Mouse (Mus musculus): Measurements from ENCODE around the gene Alkbh2. TPM values are rescaled to one million over a fixed set of nuclear protein-coding genes. Genes with fewer than 3 reads are reported as not detected.

Alkbh2 gene
- 6.4 and 9.1 TPM in 2 replicates for polyA plus RNA-seq (2015; fragmentation: Nextera tagmentation; extraction: Ambion mirVana)

GRCm38 (mm10) chr5:114127374-114128349 is at the start of gene Alkbh2:
Gene Alkbh2 (minus strand): TSS chr5:114128218.
- peak; percentile 43; the same call in 1 of the 2 replicates for ATAC-seq (ENCODE audit: extremely low read depth, insufficient number of reproducible peaks, low FRiP score, low TSS enrichment)
- Histone ChIP-seq H3K9ac (peak within 1 kb of the TSS; percentile 89), H3K4me3 (peak within 1 kb of the TSS; percentile 79), H3K36me3 (peaks cover 35% of the 10 kb centered on the region), H3K27ac (replicated peaks) (peak within 1 kb of the TSS; percentile 95), H3K4me2 (peak within 1 kb of the TSS; percentile 99), H3K27me3 (replicated peaks) (no peaks in the 10 kb centered on the region), H3K4me1 (peaks cover 23% of the 10 kb centered on the region), H3K9me3 (no peaks in the 10 kb centered on the region)
- under 1% methylated on average over 69 of the region's 69 CpGs for WGBS

- 68% methylated on average over 8 of the region's 8 CpGs for WGBS
- Histone ChIP-seq H3K36me3 (0 out of 2 replicates have a peak, but pooled peaks cover 4% of the 10 kb centered on the region), H3K4me3 (peak overlapping the region; percentile 63), H3K9ac (peak overlapping the region; percentile 81), H3K4me1 (peaks cover 35% of the 10 kb centered on the region), H3K9me3 (no peaks in the 10 kb centered on the region), H3K27me3 (replicated peaks) (no peaks in the 10 kb centered on the region), H3K4me2 (peak overlapping the region; percentile 78), H3K27ac (replicated peaks) (peak overlapping the region; percentile 85)
- ATAC-seq (ENCODE audit: extremely low read depth, insufficient number of reproducible peaks, low FRiP score, low TSS enrichment), result no peak
These were observed 48.8 kb upstream of the Alkbh2 start for GRCm38 (mm10) chr5:114176548-114177400.

- Histone ChIP-seq H3K9ac (peak overlapping the region; percentile 81), H3K9me3 (no peaks in the 10 kb centered on the region), H3K4me1 (peaks cover 35% of the 10 kb centered on the region), H3K27me3 (replicated peaks) (no peaks in the 10 kb centered on the region), H3K4me3 (peak overlapping the region; percentile 63), H3K4me2 (peak overlapping the region; percentile 78), H3K36me3 (0 out of 2 replicates have a peak, but pooled peaks cover 4% of the 10 kb centered on the region), H3K27ac (replicated peaks) (peak overlapping the region; percentile 85)
- peak; percentile 94 for ATAC-seq (ENCODE audit: extremely low read depth, insufficient number of reproducible peaks, low FRiP score, low TSS enrichment)
- under 1% methylated on average over 26 of the region's 26 CpGs for WGBS
These were observed 47.7 kb upstream of the Alkbh2 start for GRCm38 (mm10) chr5:114175596-114176171.

- Histone ChIP-seq H3K27ac (replicated peaks) (peak overlapping the region; percentile 85), H3K4me2 (peak overlapping the region; percentile 78), H3K36me3 (0 out of 2 replicates have a peak, but pooled peaks cover 4% of the 10 kb centered on the region), H3K9me3 (no peaks in the 10 kb centered on the region), H3K4me3 (peak overlapping the region; percentile 29), H3K9ac (peak overlapping the region; percentile 58; the same call in 1 of the 2 replicates), H3K4me1 (peaks cover 35% of the 10 kb centered on the region), H3K27me3 (replicated peaks) (no peaks in the 10 kb centered on the region)
- WGBS, result 13% methylated on average over 16 of the region's 16 CpGs
- no peak for ATAC-seq (ENCODE audit: extremely low read depth, insufficient number of reproducible peaks, low FRiP score, low TSS enrichment)
These were observed 46.6 kb upstream of the Alkbh2 start for GRCm38 (mm10) chr5:114174639-114175038.

- Histone ChIP-seq H3K27me3 (replicated peaks) (no peaks in the 10 kb centered on the region), H3K27ac (replicated peaks) (peak overlapping the region; percentile 85), H3K9me3 (no peaks in the 10 kb centered on the region), H3K4me3 (peak overlapping the region; percentile 29), H3K9ac (peak overlapping the region; percentile 58; the same call in 1 of the 2 replicates), H3K4me2 (peak overlapping the region; percentile 78), H3K4me1 (peaks cover 35% of the 10 kb centered on the region), H3K36me3 (0 out of 2 replicates have a peak, but pooled peaks cover 4% of the 10 kb centered on the region)
- ATAC-seq (ENCODE audit: extremely low read depth, insufficient number of reproducible peaks, low FRiP score, low TSS enrichment), result no peak
- WGBS, result 12% methylated on average over 13 of the region's 16 CpGs
These were observed 46.0 kb upstream of the Alkbh2 start for GRCm38 (mm10) chr5:114173877-114174581.

- H3K27me3 ChIP-seq (replicated peaks), result no peaks in the 10 kb centered on the region
- no peak overlapping the region for H3K4me3 ChIP-seq
- no peak overlapping the region for H3K9ac ChIP-seq
- ATAC-seq (ENCODE audit: extremely low read depth, insufficient number of reproducible peaks, low FRiP score, low TSS enrichment), result no peak
- H3K9me3 ChIP-seq, result no peaks in the 10 kb centered on the region
- WGBS, result 67% methylated on average over 7 of the region's 7 CpGs
- peak overlapping the region; percentile 85 for H3K27ac ChIP-seq (replicated peaks)
- peaks cover 7% of the 10 kb centered on the region; the same call in 1 of the 2 replicates for H3K36me3 ChIP-seq
- peaks cover 35% of the 10 kb centered on the region for H3K4me1 ChIP-seq
- H3K4me2 ChIP-seq, result peak overlapping the region; percentile 78; the same call in 1 of the 2 replicates
These were observed 45.4 kb upstream of the Alkbh2 start for GRCm38 (mm10) chr5:114173458-114173857.

- no peak for ATAC-seq (ENCODE audit: extremely low read depth, insufficient number of reproducible peaks, low FRiP score, low TSS enrichment)
- Histone ChIP-seq H3K4me3 (no peak overlapping the region), H3K9ac (no peak overlapping the region), H3K4me2 (no peak overlapping the region), H3K27ac (replicated peaks) (no peak overlapping the region), H3K36me3 (peaks cover 8% of the 10 kb centered on the region; the same call in 1 of the 2 replicates), H3K9me3 (no peaks in the 10 kb centered on the region), H3K4me1 (peaks cover 35% of the 10 kb centered on the region), H3K27me3 (replicated peaks) (no peaks in the 10 kb centered on the region)
- 90% methylated on average over 3 of the region's 3 CpGs for WGBS
These were observed 44.9 kb upstream of the Alkbh2 start for GRCm38 (mm10) chr5:114172936-114173335.

- H3K36me3 ChIP-seq, result peaks cover 22% of the 10 kb centered on the region
- ATAC-seq (ENCODE audit: extremely low read depth, insufficient number of reproducible peaks, low FRiP score, low TSS enrichment), result no peak
- WGBS, result 75% methylated on average over 7 of the region's 7 CpGs
- H3K27me3 ChIP-seq (replicated peaks), result no peaks in the 10 kb centered on the region
- no peak overlapping the region for H3K9ac ChIP-seq
- no peak overlapping the region for H3K4me2 ChIP-seq
- H3K27ac ChIP-seq (replicated peaks), result no peak overlapping the region
- H3K9me3 ChIP-seq, result no peaks in the 10 kb centered on the region
- peaks cover 22% of the 10 kb centered on the region for H3K4me1 ChIP-seq
- H3K4me3 ChIP-seq, result no peak overlapping the region
These were observed 42.3 kb upstream of the Alkbh2 start for GRCm38 (mm10) chr5:114170345-114170744.

GRCm38 (mm10) chr5:114163117-114163696 is 35.2 kb upstream of the Alkbh2 start:
- Histone ChIP-seq H3K9ac (no peak overlapping the region), H3K4me1 (peaks cover 11% of the 10 kb centered on the region), H3K9me3 (no peaks in the 10 kb centered on the region), H3K36me3 (peaks cover 19% of the 10 kb centered on the region), H3K27ac (replicated peaks) (no peak overlapping the region), H3K4me2 (no peak overlapping the region), H3K4me3 (no peak overlapping the region), H3K27me3 (replicated peaks) (no peaks in the 10 kb centered on the region)
- no peak for ATAC-seq (ENCODE audit: extremely low read depth, insufficient number of reproducible peaks, low FRiP score, low TSS enrichment)
- WGBS, result 56% methylated on average over 6 of the region's 6 CpGs

Measured in heart, embryonic 13.5 days (tissue).